Mouse (Mus musculus) hindbrain, embryonic 12.5 days (tissue): ENCODE results near the gene Sytl4. TPM values are rescaled to one million over a fixed set of nuclear protein-coding genes. Genes with fewer than 3 reads are reported as not detected.
A peak's percentile ranks its signal among the peaks of the same experiment; 100 is the strongest.

Experiments
- ATAC-seq: fragments of 200-750 bp; cut with Nextera tagmentation; 2 replicates; pipeline ENCODE4 v1.8.0; 2017; ENCODE audit warnings: moderate TSS enrichment; ENCODE audit not compliant: low FRiP score
- H3K27ac ChIP-seq: fragments of 300-500 bp; sonication (generic); 2 replicates; pipeline ENCODE4 v1.5.1; 2016; ENCODE audit warnings: mild to moderate bottlenecking
- H3K27me3 ChIP-seq: fragments of 300-500 bp; sonication (generic); 2 replicates; pipeline ENCODE4 v1.6.1; 2016; ENCODE audit warnings: mild to moderate bottlenecking
- H3K36me3 ChIP-seq: fragments of 300-500 bp; sonication (generic); 2 replicates; pipeline ENCODE4 v1.6.1; 2016; ENCODE audit warnings: mild to moderate bottlenecking
- H3K4me1 ChIP-seq: fragments of 300-500 bp; sonication (generic); 2 replicates; pipeline ENCODE4 v1.6.1; 2016
- H3K4me2 ChIP-seq: fragments of 300-500 bp; sonication (generic); replicated peaks from 2 replicates; pipeline ENCODE4 v1.6.1; 2016; ENCODE audit warnings: mild to moderate bottlenecking
- H3K4me3 ChIP-seq: fragments of 300-500 bp; sonication (generic); 2 replicates; pipeline ENCODE4 v1.5.1; 2016; ENCODE audit warnings: mild to moderate bottlenecking
- H3K9ac ChIP-seq: fragments of 300-500 bp; sonication (generic); 2 replicates; pipeline ENCODE4 v1.6.1; 2016; ENCODE audit warnings: mild to moderate bottlenecking, moderate library complexity
- H3K9me3 ChIP-seq: fragments of 300-500 bp; sonication (generic); replicated peaks from 2 replicates; pipeline ENCODE4 v1.6.1; 2016; ENCODE audit warnings: mild to moderate bottlenecking
- WGBS: fragments of 180-500 bp; shearing (Covaris S2); methylation state at CpG from one replicate; pipeline ENCODE4 v1.1.7; 2016; 5-methylcytosine and 5-hydroxymethylcytosine counted together
- polyA plus RNA-seq: library from polyadenylated mRNA; unstranded; fragments of >200 nt; fragmentation: Nextera tagmentation; extraction: Ambion mirVana; gene quantifications from 2 replicates; pipeline ENCODE4 v1.2.1, GENCODE M21; 2016

The Sytl4 gene
- 1.6 and 2.2 TPM in 2 replicates for polyA plus RNA-seq

- H3K27me3 ChIP-seq: peaks cover 14% of the 10 kb centered on the region
- H3K4me3 ChIP-seq: peak within 1 kb of the TSS; percentile 36
- H3K9me3 ChIP-seq: no peaks in the 10 kb centered on the region
- H3K4me2 ChIP-seq: peak within 1 kb of the TSS; percentile 58
- H3K27ac ChIP-seq: no peak within 1 kb of the TSS
- ATAC-seq: peak; percentile 32; the same call in 1 of the 2 replicates
- H3K36me3 ChIP-seq: no peaks in the 10 kb centered on the region
- 17% methylated on average over 29 of the region's 29 CpGs for WGBS
- H3K9ac ChIP-seq: peak within 1 kb of the TSS; percentile 38; the same call in 1 of the 2 replicates
- H3K4me1 ChIP-seq: 0 out of 2 replicates have a peak, but pooled peaks cover 3% of the 10 kb centered on the region
Measured at GRCm38 (mm10) chrX:133981231-133982002, at the start of gene Sytl4. Sytl4 (minus strand) TSS chrX:133981812.

DNA sequence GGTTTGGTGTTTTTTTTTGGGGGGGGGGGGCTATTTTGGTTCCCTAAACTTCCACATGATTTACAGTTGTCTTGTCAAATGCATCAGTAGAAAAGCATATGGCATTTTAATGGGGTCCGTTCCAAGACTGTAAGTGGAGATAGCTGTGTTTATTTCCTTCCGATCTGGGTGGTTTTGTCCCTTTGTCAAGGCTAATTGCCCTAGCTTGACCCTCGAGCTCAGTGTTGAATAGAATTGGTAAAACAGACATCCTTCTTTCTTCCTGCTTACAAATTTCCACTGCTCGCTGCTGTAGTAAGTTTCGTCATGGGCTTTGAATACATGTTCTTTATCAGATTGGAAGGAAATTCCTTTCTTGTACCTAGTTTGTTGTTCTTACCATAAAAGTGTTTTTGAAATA lies 39.1 kb upstream of the Sytl4 start:
- H3K27ac ChIP-seq: no peak overlapping the region
- H3K36me3 ChIP-seq: no peaks in the 10 kb centered on the region
- WGBS: 55% methylated on average over 5 of the region's 5 CpGs
- no peaks in the 10 kb centered on the region for H3K9me3 ChIP-seq
- no peaks in the 10 kb centered on the region for H3K4me1 ChIP-seq
- no peak for ATAC-seq
- H3K27me3 ChIP-seq: no peaks in the 10 kb centered on the region; the same call in 1 of the 2 replicates
- H3K4me2 ChIP-seq: no peak overlapping the region
- no peak overlapping the region for H3K9ac ChIP-seq
- H3K4me3 ChIP-seq: no peak overlapping the region

GRCm38 (mm10) chrX:134019005-134019404 lies 37.4 kb upstream of the Sytl4 start:
- Histone ChIP-seq H3K4me1 (no peaks in the 10 kb centered on the region), H3K9ac (no peak overlapping the region), H3K27me3 (no peaks in the 10 kb centered on the region; the same call in 1 of the 2 replicates), H3K4me2 (no peak overlapping the region), H3K36me3 (no peaks in the 10 kb centered on the region), H3K4me3 (no peak overlapping the region), H3K27ac (no peak overlapping the region), H3K9me3 (no peaks in the 10 kb centered on the region)
- 19% methylated on average over 9 of the region's 9 CpGs for WGBS
- ATAC-seq: peak; percentile 69; the same call in 1 of the 2 replicates

DNA sequence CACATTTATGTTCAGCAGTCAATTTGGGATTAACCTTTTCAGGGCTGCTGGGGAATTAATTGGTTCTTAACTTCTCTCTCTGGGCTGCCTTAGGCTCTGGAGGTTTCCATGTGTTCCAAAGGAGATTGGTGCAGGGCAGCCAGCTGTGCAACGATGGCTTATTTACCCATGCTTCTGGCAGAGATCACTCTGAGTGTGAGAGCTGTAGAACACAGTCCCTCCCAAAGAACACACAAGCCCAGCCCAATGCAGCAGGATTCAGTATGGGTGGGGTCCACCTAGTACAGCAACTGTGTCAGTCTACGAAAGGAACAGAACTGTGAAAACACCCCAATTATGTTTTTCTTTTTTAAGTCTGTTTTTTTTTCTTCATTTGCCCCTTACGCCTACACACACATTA lies 14.3 kb upstream of the Sytl4 start:
- Histone ChIP-seq H3K9me3 (no peaks in the 10 kb centered on the region), H3K4me3 (no peak overlapping the region), H3K27me3 (no peaks in the 10 kb centered on the region; the same call in 1 of the 2 replicates), H3K9ac (no peak overlapping the region), H3K4me2 (no peak overlapping the region), H3K27ac (no peak overlapping the region), H3K36me3 (no peaks in the 10 kb centered on the region), H3K4me1 (no peaks in the 10 kb centered on the region)
- no peak for ATAC-seq
- WGBS: 78% methylated on average over 3 of the region's 3 CpGs

- Histone ChIP-seq H3K4me1 (no peaks in the 10 kb centered on the region), H3K27me3 (no peaks in the 10 kb centered on the region; the same call in 1 of the 2 replicates), H3K4me2 (no peak overlapping the region), H3K27ac (no peak overlapping the region), H3K9ac (no peak overlapping the region), H3K9me3 (no peaks in the 10 kb centered on the region), H3K36me3 (no peaks in the 10 kb centered on the region), H3K4me3 (no peak overlapping the region)
- 71% methylated on average over 2 of the region's 2 CpGs for WGBS
- no peak for ATAC-seq
Measured at GRCm38 (mm10) chrX:133964615-133965014, 17.0 kb downstream of the Sytl4 start.

DNA sequence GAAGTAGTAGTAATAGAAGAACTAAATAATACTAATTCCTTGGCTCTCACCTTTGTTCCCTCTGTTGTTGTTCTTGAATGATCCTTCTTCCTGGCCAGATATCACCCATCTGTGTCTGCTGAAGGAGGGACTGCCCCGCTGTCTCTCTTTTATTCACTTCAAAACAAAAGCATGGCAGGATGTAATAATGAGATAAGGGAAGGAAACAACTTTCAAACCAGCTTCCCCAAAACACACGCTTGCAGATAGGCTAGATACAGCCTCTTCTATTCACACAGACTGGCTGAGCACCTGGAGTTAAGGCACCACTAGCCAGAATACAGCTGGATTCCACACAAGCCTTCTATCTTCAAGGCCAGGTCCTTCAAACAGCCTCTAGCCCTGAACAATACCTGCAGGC lies 21.0 kb downstream of the Sytl4 start:
- Histone ChIP-seq H3K27ac (no peak overlapping the region), H3K4me1 (no peaks in the 10 kb centered on the region), H3K27me3 (no peaks in the 10 kb centered on the region; the same call in 1 of the 2 replicates), H3K9me3 (no peaks in the 10 kb centered on the region), H3K9ac (no peak overlapping the region), H3K36me3 (no peaks in the 10 kb centered on the region), H3K4me2 (no peak overlapping the region), H3K4me3 (no peak overlapping the region)
- ATAC-seq: no peak
- WGBS: 67% methylated on average over 2 of the region's 2 CpGs

- no peak for ATAC-seq
- 77% methylated on average over 7 of the region's 7 CpGs for WGBS
Measured at GRCm38 (mm10) chrX:133954661-133955060, 27.0 kb downstream of the Sytl4 start.

DNA sequence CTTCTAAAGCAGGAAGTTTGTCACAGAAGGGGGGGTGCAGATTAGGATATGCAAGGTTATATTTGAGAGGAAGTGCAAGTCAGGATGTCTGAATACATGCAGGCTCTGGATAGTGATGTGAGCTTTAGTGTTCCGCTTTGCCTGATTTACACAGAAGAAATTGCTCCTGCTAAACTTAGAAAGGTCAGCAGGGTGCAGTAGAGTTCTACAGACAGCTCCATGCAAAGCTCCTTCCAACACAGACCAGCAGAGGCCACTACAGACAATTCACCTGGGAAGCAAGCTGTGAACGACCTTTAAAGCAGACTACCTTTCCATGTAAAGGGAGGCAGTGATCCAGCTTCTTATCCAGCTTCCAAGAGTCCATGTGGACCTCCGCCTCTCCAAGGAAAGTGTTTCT lies 34.2 kb downstream of the Sytl4 start:
- Histone ChIP-seq H3K27ac (no peak overlapping the region), H3K4me3 (no peak overlapping the region), H3K9ac (no peak overlapping the region), H3K9me3 (no peaks in the 10 kb centered on the region), H3K4me2 (no peak overlapping the region), H3K27me3 (peaks cover 8% of the 10 kb centered on the region), H3K36me3 (no peaks in the 10 kb centered on the region), H3K4me1 (no peaks in the 10 kb centered on the region)
- no peak for ATAC-seq
- WGBS: 45% methylated on average over 3 of the region's 3 CpGs

More at GRCm38 (mm10) chrX:133954661-133955060, 27.0 kb downstream of the Sytl4 start:
- no peak overlapping the region for H3K9ac ChIP-seq
- H3K27me3 ChIP-seq: peaks cover 8% of the 10 kb centered on the region
- H3K4me2 ChIP-seq: no peak overlapping the region
- H3K4me3 ChIP-seq: no peak overlapping the region
- no peaks in the 10 kb centered on the region for H3K9me3 ChIP-seq
- no peaks in the 10 kb centered on the region for H3K4me1 ChIP-seq
- no peak overlapping the region for H3K27ac ChIP-seq
- no peaks in the 10 kb centered on the region for H3K36me3 ChIP-seq

DNA sequence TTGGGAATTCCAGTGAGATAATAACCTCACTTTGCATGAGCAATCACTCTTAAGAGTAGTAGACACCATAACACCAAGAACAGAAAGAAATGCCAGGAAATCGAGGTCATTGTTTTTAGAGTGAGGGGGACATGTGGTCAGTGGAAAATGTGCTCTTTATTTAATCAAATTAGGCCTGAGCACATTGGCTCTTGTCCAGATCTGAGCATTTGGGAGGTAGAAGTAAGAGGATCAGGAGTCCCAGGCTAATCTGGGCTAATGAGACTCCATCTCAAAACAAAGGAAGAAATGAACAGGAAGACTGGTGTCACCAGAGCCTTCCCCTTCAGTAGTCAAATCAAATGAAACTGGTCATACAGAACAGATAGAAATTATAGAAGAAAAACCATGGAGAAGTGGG lies 42.1 kb downstream of the Sytl4 start:
- ATAC-seq: no peak
- 75% methylated on average over 1 of the region's 1 CpGs for WGBS

GRCm38 (mm10) chrX:133936605-133937225 lies 44.9 kb downstream of the Sytl4 start:
- Histone ChIP-seq H3K9me3 (no peaks in the 10 kb centered on the region), H3K27me3 (0 out of 2 replicates have a peak, but pooled peaks cover 2% of the 10 kb centered on the region), H3K36me3 (no peaks in the 10 kb centered on the region), H3K9ac (no peak overlapping the region), H3K4me2 (no peak overlapping the region), H3K27ac (no peak overlapping the region), H3K4me3 (no peak overlapping the region), H3K4me1 (no peaks in the 10 kb centered on the region)
- ATAC-seq: no peak
- 90% methylated on average over 4 of the region's 4 CpGs for WGBS

More for the DNA sequence above, 42.1 kb downstream of the Sytl4 start:
- no peaks in the 10 kb centered on the region for H3K36me3 ChIP-seq
- no peak overlapping the region for H3K9ac ChIP-seq
- H3K9me3 ChIP-seq: no peaks in the 10 kb centered on the region
- no peak overlapping the region for H3K27ac ChIP-seq
- no peak overlapping the region for H3K4me2 ChIP-seq
- H3K27me3 ChIP-seq: no peaks in the 10 kb centered on the region
- H3K4me3 ChIP-seq: no peak overlapping the region
- no peaks in the 10 kb centered on the region for H3K4me1 ChIP-seq

GRCm38 (mm10) chrX:133931302-133932013 lies 50.2 kb downstream of the Sytl4 start:
- Histone ChIP-seq H3K36me3 (no peaks in the 10 kb centered on the region), H3K4me2 (no peak overlapping the region), H3K9me3 (no peaks in the 10 kb centered on the region), H3K27ac (no peak overlapping the region), H3K27me3 (0 out of 2 replicates have a peak, but pooled peaks cover 2% of the 10 kb centered on the region), H3K4me1 (no peaks in the 10 kb centered on the region), H3K9ac (no peak overlapping the region), H3K4me3 (no peak overlapping the region)
- ATAC-seq: no peak
- WGBS: 64% methylated on average over 12 of the region's 12 CpGs

GRCm38 (mm10) chrX:133926760-133927159 lies 54.9 kb downstream of the Sytl4 start:
- Histone ChIP-seq H3K9me3 (no peaks in the 10 kb centered on the region), H3K4me2 (no peak overlapping the region), H3K4me3 (no peak overlapping the region), H3K27me3 (no peaks in the 10 kb centered on the region), H3K36me3 (no peaks in the 10 kb centered on the region), H3K9ac (no peak overlapping the region), H3K4me1 (no peaks in the 10 kb centered on the region), H3K27ac (no peak overlapping the region)
- no peak for ATAC-seq
- 81% methylated on average over 5 of the region's 5 CpGs for WGBS
